Mouse (Mus musculus) liver, embryonic 12.5 days (tissue): ENCODE results near the gene Zc3h12b. TPM values are rescaled to one million over a fixed set of nuclear protein-coding genes. Genes with fewer than 3 reads are reported as not detected.
"Not testable (repeated sequence)": the region's sequence is repeated elsewhere in the genome, so short reads cannot be mapped to it uniquely, and the experiment has no call there.

Experiments
- ATAC-seq: fragments of 200-750 bp; cut with Nextera tagmentation; 2 replicates; pipeline ENCODE4 v1.8.0; 2017; ENCODE audit warnings: moderate number of reproducible peaks, mild to moderate bottlenecking, moderate library complexity
- H3K27ac ChIP-seq: fragments of 300-500 bp; sonication (generic); 2 replicates; pipeline ENCODE4 v1.5.1; 2016; ENCODE audit warnings: mild to moderate bottlenecking
- H3K27me3 ChIP-seq: fragments of 300-500 bp; sonication (generic); replicated peaks from 2 replicates; pipeline ENCODE4 v1.6.1; 2016; ENCODE audit warnings: mild to moderate bottlenecking, moderate library complexity
- H3K36me3 ChIP-seq: fragments of 300-500 bp; sonication (generic); 2 replicates; pipeline ENCODE4 v1.6.1; 2016; ENCODE audit warnings: mild to moderate bottlenecking, moderate library complexity
- H3K4me1 ChIP-seq: fragments of 300-500 bp; sonication (generic); 2 replicates; pipeline ENCODE4 v1.6.1; 2016
- H3K4me2 ChIP-seq: fragments of 300-500 bp; sonication (generic); 2 replicates; pipeline ENCODE4 v1.6.1; 2016; ENCODE audit warnings: mild to moderate bottlenecking, moderate library complexity
- H3K4me3 ChIP-seq: fragments of 300-500 bp; sonication (generic); 2 replicates; pipeline ENCODE4 v1.5.1; 2016; ENCODE audit warnings: mild to moderate bottlenecking, moderate library complexity
- H3K9ac ChIP-seq: fragments of 300-500 bp; sonication (generic); 2 replicates; pipeline ENCODE4 v1.6.1; 2016; ENCODE audit warnings: mild to moderate bottlenecking, moderate library complexity
- H3K9me3 ChIP-seq: fragments of 300-500 bp; sonication (generic); replicated peaks from 2 replicates; pipeline ENCODE4 v1.6.1; 2016; ENCODE audit warnings: mild to moderate bottlenecking, moderate library complexity
- WGBS: fragments of 180-500 bp; shearing (Covaris S2); methylation state at CpG from one replicate; pipeline ENCODE4 v1.1.7; 2016; ENCODE audit not compliant: insufficient replicate concordance; 5-methylcytosine and 5-hydroxymethylcytosine counted together
- polyA plus RNA-seq: library from polyadenylated mRNA; unstranded; fragments of >200 nt; fragmentation: Nextera tagmentation; extraction: Ambion mirVana; gene quantifications from 2 replicates; pipeline ENCODE4 v1.2.1, GENCODE M21; 2016

Gene Zc3h12b
- polyA plus RNA-seq, 1 experiment from 2014 or later, result 0.46 TPM

GRCm38 (mm10) chrX:95956497-95957293 is 245.2 kb downstream of the Zc3h12b start, which contains the start of gene Las1l:
Las1l (minus strand) TSS chrX:95956962.
- peak within 1 kb of the TSS; percentile 71 for H3K4me2 ChIP-seq
- H3K4me1 ChIP-seq, result 0 out of 2 replicates have a peak, but pooled peaks cover 6% of the 10 kb centered on the region
- ATAC-seq, result peak; percentile 100
- peak within 1 kb of the TSS; percentile 67 for H3K4me3 ChIP-seq
- WGBS, result 12% methylated on average over 42 of the region's 42 CpGs
- peak within 1 kb of the TSS; percentile 43 for H3K27ac ChIP-seq
- no peaks in the 10 kb centered on the region for H3K27me3 ChIP-seq
- no peaks in the 10 kb centered on the region for H3K9me3 ChIP-seq
- peaks cover 23% of the 10 kb centered on the region for H3K36me3 ChIP-seq
- peak within 1 kb of the TSS; percentile 72 for H3K9ac ChIP-seq

- H3K27me3 ChIP-seq, H3K9me3 ChIP-seq, ATAC-seq, H3K4me1 ChIP-seq: not testable (repeated sequence)
- peak overlapping the region; percentile 61 for H3K4me2 ChIP-seq
- H3K27ac ChIP-seq, result 0 out of 2 replicates have a peak overlapping the region, but pooled peaks have one; percentile 25
- H3K9ac ChIP-seq, result 0 out of 2 replicates have a peak overlapping the region, but pooled peaks have one; percentile 17
- peak overlapping the region; percentile 67 for H3K4me3 ChIP-seq
- WGBS, result 38% methylated on average over 11 of the region's 11 CpGs
- H3K36me3 ChIP-seq, result peaks cover 16% of the 10 kb centered on the region
Observed at GRCm38 (mm10) chrX:95957461-95957860, 246.0 kb downstream of the Zc3h12b start.

GRCm38 (mm10) chrX:95963366-95963765 is 251.9 kb downstream of the Zc3h12b start:
- WGBS, result 38% methylated on average over 2 of the region's 2 CpGs
- Histone ChIP-seq H3K4me1 (no peaks in the 10 kb centered on the region), H3K4me2 (no peak overlapping the region), H3K9ac (no peak overlapping the region), H3K36me3 (no peaks in the 10 kb centered on the region), H3K27ac (no peak overlapping the region), H3K27me3 (no peaks in the 10 kb centered on the region), H3K4me3 (no peak overlapping the region), H3K9me3 (no peaks in the 10 kb centered on the region)
- no peak for ATAC-seq

GRCm38 (mm10) chrX:95965036-95965435 is 253.6 kb downstream of the Zc3h12b start:
- ATAC-seq, result no peak
- no peaks in the 10 kb centered on the region for H3K9me3 ChIP-seq
- no peak overlapping the region for H3K27ac ChIP-seq
- H3K27me3 ChIP-seq, result no peaks in the 10 kb centered on the region; the same call in 1 of the 2 replicates
- H3K9ac ChIP-seq, result no peak overlapping the region
- no peak overlapping the region for H3K4me3 ChIP-seq
- WGBS, result 62% methylated on average over 6 of the region's 6 CpGs
- H3K36me3 ChIP-seq, result no peaks in the 10 kb centered on the region
- peaks cover 14% of the 10 kb centered on the region for H3K4me1 ChIP-seq
- H3K4me2 ChIP-seq, result no peak overlapping the region

GRCm38 (mm10) chrX:95967847-95968593 is 256.5 kb downstream of the Zc3h12b start:
- H3K27ac ChIP-seq, result peak overlapping the region; percentile 80
- no peaks in the 10 kb centered on the region for H3K36me3 ChIP-seq
- peak overlapping the region; percentile 58 for H3K4me3 ChIP-seq
- peak; percentile 80 for ATAC-seq
- WGBS, result 14% methylated on average over 27 of the region's 28 CpGs
- no peaks in the 10 kb centered on the region for H3K9me3 ChIP-seq
- no peaks in the 10 kb centered on the region; the same call in 1 of the 2 replicates for H3K27me3 ChIP-seq
- peak overlapping the region; percentile 84 for H3K4me2 ChIP-seq
- H3K4me1 ChIP-seq, result peaks cover 16% of the 10 kb centered on the region
- H3K9ac ChIP-seq, result peak overlapping the region; percentile 66

- H3K4me3 ChIP-seq, result peak overlapping the region; percentile 58
Observed at GRCm38 (mm10) chrX:95968594-95968965, 257.1 kb downstream of the Zc3h12b start.

GRCm38 (mm10) chrX:95969116-95969515 is 257.6 kb downstream of the Zc3h12b start:
- no peaks in the 10 kb centered on the region; the same call in 1 of the 2 replicates for H3K27me3 ChIP-seq
- H3K9me3 ChIP-seq, result no peaks in the 10 kb centered on the region
- peaks cover 16% of the 10 kb centered on the region for H3K4me1 ChIP-seq
- ATAC-seq, result no peak; the same call in 1 of the 2 replicates
- WGBS, result 42% methylated on average over 5 of the region's 6 CpGs
- peak overlapping the region; percentile 27; the same call in 1 of the 2 replicates for H3K9ac ChIP-seq
- H3K4me3 ChIP-seq, result no peak overlapping the region
- H3K4me2 ChIP-seq, result peak overlapping the region; percentile 84
- 0 out of 2 replicates have a peak overlapping the region, but pooled peaks have one; percentile 80 for H3K27ac ChIP-seq
- no peaks in the 10 kb centered on the region for H3K36me3 ChIP-seq

More at GRCm38 (mm10) chrX:95968594-95968965, 257.1 kb downstream of the Zc3h12b start:
- Histone ChIP-seq H3K4me1 (peaks cover 16% of the 10 kb centered on the region), H3K36me3 (no peaks in the 10 kb centered on the region), H3K9me3 (no peaks in the 10 kb centered on the region), H3K9ac (peak overlapping the region; percentile 66), H3K27ac (peak overlapping the region; percentile 80), H3K4me2 (peak overlapping the region; percentile 84), H3K27me3 (no peaks in the 10 kb centered on the region; the same call in 1 of the 2 replicates)
- ATAC-seq, result peak; percentile 88
- 11% methylated on average over 6 of the region's 6 CpGs for WGBS

- no peaks in the 10 kb centered on the region; the same call in 1 of the 2 replicates for H3K27me3 ChIP-seq
- no peaks in the 10 kb centered on the region for H3K9me3 ChIP-seq
- ATAC-seq, result no peak
- no peak overlapping the region for H3K9ac ChIP-seq
- H3K4me3 ChIP-seq, result no peak overlapping the region
- 0 out of 2 replicates have a peak overlapping the region, but pooled peaks have one; percentile 84 for H3K4me2 ChIP-seq
- WGBS, result 73% methylated on average over 9 of the region's 9 CpGs
- no peaks in the 10 kb centered on the region for H3K36me3 ChIP-seq
- no peak overlapping the region for H3K27ac ChIP-seq
- peaks cover 16% of the 10 kb centered on the region for H3K4me1 ChIP-seq
Observed at GRCm38 (mm10) chrX:95969936-95970335, 258.5 kb downstream of the Zc3h12b start.

Other genes with a start within 250 kb of the Zc3h12b start
- 0.11 TPM in 1 of 2 replicates, not detected in the other for gene Asb12, start 153.7 kb upstream of the Zc3h12b start, polyA plus RNA-seq
- gene Pfn5, start 153.6 kb upstream of the Zc3h12b start, polyA plus RNA-seq, result not detected in 2 replicates
- 3.5 and 3.8 TPM in 2 replicates for gene Zc4h2, start 53.2 kb upstream of the Zc3h12b start, polyA plus RNA-seq
- 52.8 and 52.9 TPM in 2 replicates for gene Las1l, start 245.3 kb downstream of the Zc3h12b start, polyA plus RNA-seq